Mouse (Mus musculus) left cerebral cortex, postnatal 14 days (tissue): ENCODE data around the gene Mcoln1. TPM values are rescaled to one million over a fixed set of nuclear protein-coding genes. Genes with fewer than 3 reads are reported as not detected.

Experiments used
- DNase-seq, 2 experiments: peaks; one replicate each; pipeline ENCODE4 v3.0.0; 2021 to 2022; ENCODE audit warnings: low spot score in 2 of 2, mixed read lengths in 1 of 2
- intact Hi-C: fragments of 180-260 bp; cut with DNase I; formaldehyde crosslinking; loops from one replicate; pipeline ENCODE4 v1.15.1; 2025
- total RNA-seq, 2 experiments: library from RNA; stranded (reverse); gene quantifications; 2 replicates each; pipeline ENCODE4 v1.2.3; 2021

Gene Mcoln1
- total RNA-seq, 2 experiments from 2014 or later, result 79.9 to 81.5 TPM

GRCm38 (mm10) chr8:3540076-3540475 lies 39.8 kb downstream of the Mcoln1 start:
- intact Hi-C loops, result no loop called here
- DNase-seq, result no peak

- intact Hi-C loops, result no loop called here
- no peak for DNase-seq
Observed at GRCm38 (mm10) chr8:3546511-3546910, 46.3 kb downstream of the Mcoln1 start.

GRCm38 (mm10) chr8:3552240-3552639 lies 52.0 kb downstream of the Mcoln1 start:
- no peak for DNase-seq
- intact Hi-C loops, result no loop called here

- no peak for DNase-seq
- intact Hi-C loops, result no loop called here
Observed at GRCm38 (mm10) chr8:3556114-3556513, 55.9 kb downstream of the Mcoln1 start.

Other genes with a start within 250 kb of the Mcoln1 start
- gene Insr, start 220.8 kb upstream of the Mcoln1 start, total RNA-seq, result 10 to 100 TPM; 45.3 to 48.9 TPM
- not detected for gene A430078G23Rik, start 147.0 kb upstream of the Mcoln1 start, total RNA-seq
- 10 to 100 TPM; 38.1 to 40.7 TPM for gene Arhgef18, start 107.5 kb upstream of the Mcoln1 start, total RNA-seq
- 1 to 10 TPM in 1 of 2 experiments, under 1 TPM in 1; 0.74 to 1.2 TPM for gene Pex11g, start 32.8 kb upstream of the Mcoln1 start, total RNA-seq
- under 1 TPM; 0.21 to 0.53 TPM for gene Tex45, start 29.6 kb upstream of the Mcoln1 start, total RNA-seq
- gene Zfp358, start 7.3 kb upstream of the Mcoln1 start, total RNA-seq, result 10 to 100 TPM; 25.3 to 26.4 TPM
- gene Pnpla6, start 14.9 kb downstream of the Mcoln1 start, total RNA-seq, result 10 to 100 TPM; 70.2 to 74.8 TPM
- gene C330021F23Rik, start 67.5 kb downstream of the Mcoln1 start, total RNA-seq, result not detected
- gene Camsap3, start 86.8 kb downstream of the Mcoln1 start, total RNA-seq, result 10 to 100 TPM; 45.8 to 45.9 TPM
- 10 to 100 TPM; 32.7 to 34.4 TPM for gene Xab2, start 120.9 kb downstream of the Mcoln1 start, total RNA-seq
- gene Pet100, start 121.1 kb downstream of the Mcoln1 start, total RNA-seq, result 10 to 100 TPM; 88.1 to 92.9 TPM
- gene Pcp2, start 125.1 kb downstream of the Mcoln1 start, total RNA-seq, result 1 to 10 TPM in 1 of 2 experiments, under 1 TPM in 1; 0.78 to 1.1 TPM
- 10 to 100 TPM; 39.2 to 50.8 TPM for gene Stxbp2, start 130.5 kb downstream of the Mcoln1 start, total RNA-seq
- under 1 TPM; 0.42 to 0.53 TPM for gene Retn, start 155.3 kb downstream of the Mcoln1 start, total RNA-seq
- gene Mcemp1, start 165.3 kb downstream of the Mcoln1 start, total RNA-seq, result under 1 TPM in 1 of 2 experiments, not detected in 1; 0.24 TPM
- 10 to 100 TPM; 16.3 to 18.6 TPM for gene Fcor, start 171.9 kb downstream of the Mcoln1 start, total RNA-seq
- gene Trappc5, start 175.8 kb downstream of the Mcoln1 start, total RNA-seq, result 10 to 100 TPM; 27.5 to 28.6 TPM
- not detected for gene Fcer2a, start 193.7 kb downstream of the Mcoln1 start, total RNA-seq
- gene Clec4g, start 220.2 kb downstream of the Mcoln1 start, total RNA-seq, result not detected
- not detected for gene Cd209a, start 248.5 kb downstream of the Mcoln1 start, total RNA-seq